In genomic region chr1:181069671-181070070, GRCm38 (mm10) we compare ENCODE assay signal across 29 mouse cellular contexts. TPM values are rescaled to one million over a fixed set of nuclear protein-coding genes. Genes with fewer than 3 reads are reported as not detected.
DNase-seq lines count a peak whose midpoint lies in the region.
"Had no signal": no experiment of that assay in that cellular context is flagged by ENCODE, and none has a peak within 500 bp of the region (broad histone marks: within the 10 kb centered on the region; RNA-seq: fewer than 3 reads in every experiment).

No protein-coding gene starts in this region.

- intact Hi-C loops in left cerebral cortex, postnatal 4 days (cut with DNase I), result no loop called here

- peak; percentile 27 to 56 for DNase-seq in left cerebral cortex, adult 18-20 months (ENCODE audit: low spot score in 2 of 2)
- no peak for DNase-seq in left cerebral cortex, postnatal 4 days
- DNase-seq in urinary bladder, postnatal 14 days (ENCODE audit: low spot score), result peak; percentile 6
- DNase-seq in urinary bladder, adult 2 months (ENCODE audit: low spot score), result no peak
- DNase-seq in right cerebral cortex, postnatal 14 days, result peak; percentile 28
- DNase-seq in T-cell, adult 2 months (ENCODE audit: low spot score), result no peak
- no peak for DNase-seq in adrenal gland, adult (ENCODE audit: inconsistent age in 2 of 2, low spot score in 1 of 2)
- DNase-seq: adrenal gland, postnatal 14 days; B cell, adult 2 months; cerebellum, adult 18-20 months; cerebellum, postnatal 10 days; gastrocnemius, adult 2 months; gastrocnemius, postnatal 36 days; heart, adult 18-20 months; heart, postnatal 36 days; kidney, adult 8-10 months; kidney, postnatal 4 days had no signal

RNA-seq across cellular contexts. Expression of gene 9130409I23Rik, which starts 18.6 kb away (rescaled TPM):
- not detected for total RNA-seq in left cerebral cortex, adult 18-20 months (2021)
- total RNA-seq in left cerebral cortex, postnatal 4 days (2021), result not detected
- 0.28 and 0.33 TPM in 2 replicates for polyA plus RNA-seq in urinary bladder, adult 2 months (2012; rRNA removed)
- total RNA-seq: common myeloid progenitor, adult 5-6 weeks; gastrocnemius, adult 2 months; gastrocnemius, postnatal 36 days; heart, adult 18-20 months; heart, postnatal 36 days; left cerebral cortex, adult 2 months; megakaryocyte, adult 5-6 weeks had no signal
- polyA plus RNA-seq: embryonic facial prominence, embryonic 13.5 days; forebrain, embryonic 10.5 days; heart, embryonic 11.5 days; intestine, embryonic 16.5 days; limb, embryonic 12.5 days; lung, embryonic 15.5 days; midbrain, embryonic 12.5 days; neural tube, embryonic 13.5 days; testis, adult 2 months had no signal

RNA-seq across cellular contexts. Expression of gene Ephx1, which starts 49.0 kb away (rescaled TPM):
- 10 to 100 TPM; 27.6 to 30.8 TPM for total RNA-seq in left cerebral cortex, adult 18-20 months (2021)
- total RNA-seq in left cerebral cortex, postnatal 4 days (2021), result 1 to 10 TPM; 9.0 to 9.9 TPM
- 159 and 184 TPM in 2 replicates for polyA plus RNA-seq in urinary bladder, adult 2 months (2012; rRNA removed)

Comparison
In these comparisons a context has a peak if more than half of its experiments do, and no peak if none do; other contexts are left out.
1. DNase-seq: peak in left cerebral cortex, adult 18-20 months (2 of 2), urinary bladder, postnatal 14 days (single experiment) and right cerebral cortex, postnatal 14 days (single experiment); none in left cerebral cortex, postnatal 4 days (single experiment), urinary bladder, adult 2 months (single experiment), T-cell, adult 2 months (single experiment) and adrenal gland, adult (0 of 2).